Mouse (Mus musculus): ENCODE results near the gene Cntnap5c. TPM values are rescaled to one million over a fixed set of nuclear protein-coding genes. Genes with fewer than 3 reads are reported as not detected.

Gene Cntnap5c
- polyA plus RNA-seq (2014; fragmentation: Nextera tagmentation; extraction: Ambion mirVana): 3.4 and 4.3 TPM in 2 replicates

DNA sequence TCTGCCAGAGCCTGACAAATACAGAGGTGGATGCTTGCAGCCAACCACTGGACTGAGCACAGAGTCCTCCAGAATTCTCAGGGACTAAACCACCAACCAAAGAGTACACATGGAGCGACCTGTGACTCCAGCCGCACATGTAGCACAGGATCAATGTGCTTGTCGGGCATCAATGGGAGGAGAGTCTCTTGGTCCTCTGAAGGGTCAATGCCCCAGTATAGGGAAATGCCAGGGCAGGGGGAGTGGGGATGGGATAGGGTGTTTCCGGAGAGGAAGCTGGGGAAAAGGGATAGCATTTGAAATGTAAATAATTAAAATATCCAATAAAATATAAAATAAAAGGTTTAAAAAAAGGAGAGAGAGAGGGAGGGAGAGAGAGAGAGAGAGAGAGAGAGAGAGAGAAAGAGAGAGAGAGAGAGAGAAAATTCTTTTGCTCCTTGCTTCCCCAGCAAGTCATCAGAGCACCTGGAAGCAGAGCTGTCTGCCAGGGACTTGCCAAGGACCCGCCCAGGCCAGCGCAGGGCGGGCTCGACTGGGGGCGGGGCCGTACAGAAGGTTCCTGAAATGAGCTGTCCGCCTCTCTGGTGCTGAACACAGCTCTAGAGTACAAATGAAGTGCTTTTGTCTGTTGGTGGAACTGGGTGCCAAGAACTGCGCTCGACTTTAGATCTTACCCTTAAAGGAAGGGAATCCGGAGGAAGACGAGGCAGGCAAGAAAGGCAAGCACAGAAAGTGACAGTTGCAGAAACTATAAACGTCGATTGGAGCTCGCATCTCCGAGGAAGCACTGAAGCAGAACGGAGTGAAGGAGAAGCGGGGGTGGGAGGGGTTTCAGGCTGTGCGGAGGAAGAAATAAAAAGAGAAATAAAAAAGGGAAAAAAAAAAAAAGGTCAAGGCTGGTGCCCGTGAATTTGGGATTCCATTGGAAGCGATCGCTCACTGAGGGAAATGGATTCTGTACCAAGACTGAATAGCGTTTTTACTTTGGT lies at the start of gene Cntnap5c:
Gene Cntnap5c, plus strand, starts transcription at position 949 of the 989 bp plus-strand sequence.
- H3K9me3 ChIP-seq (ENCODE audit: control insufficient read depth, low read length): no peaks in the 10 kb centered on the region
- H3K27me3 ChIP-seq (ENCODE audit: control insufficient read depth, insufficient read depth, low read length): no peaks in the 10 kb centered on the region
- H3K36me3 ChIP-seq (ENCODE audit: control insufficient read depth, insufficient read depth, low read length): no peaks in the 10 kb centered on the region
- WGBS: 16% methylated on average over 26 of the region's 26 CpGs
- H3K4me2 ChIP-seq (ENCODE audit: low read depth, low read length): peak within 1 kb of the TSS; percentile 59
- peak; percentile 94 for ATAC-seq (ENCODE audit: low read depth)
- no peak within 1 kb of the TSS for H3K27ac ChIP-seq (ENCODE audit: low read depth, low read length)
- peak within 1 kb of the TSS; percentile 32; the same call in 1 of the 2 replicates for H3K9ac ChIP-seq (replicated peaks; ENCODE audit: low read depth, low read length)
- H3K4me1 ChIP-seq (ENCODE audit: control insufficient read depth, insufficient read depth, low read length): no peaks in the 10 kb centered on the region
- H3K4me3 ChIP-seq (ENCODE audit: low read depth, low read length): peak within 1 kb of the TSS; percentile 37

DNA sequence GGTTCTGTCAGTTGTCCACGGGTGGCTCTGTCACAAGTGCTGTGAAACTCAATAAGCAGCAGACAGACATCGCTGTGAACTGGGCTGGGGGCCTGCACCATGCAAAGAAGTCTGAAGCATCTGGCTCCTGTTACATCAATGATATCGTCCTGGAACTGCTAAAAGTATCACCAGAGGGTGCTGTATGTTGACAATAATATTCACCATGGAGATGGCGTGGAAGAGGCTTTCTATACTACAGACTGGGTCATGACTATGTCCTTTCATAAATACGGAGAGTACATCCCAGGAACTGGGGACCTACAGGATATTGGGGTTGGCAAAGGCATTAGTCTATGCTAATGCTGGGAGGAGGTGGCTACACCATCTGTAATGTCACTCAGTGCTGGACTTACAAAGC lies 27.3 kb upstream of the Cntnap5c start, which contains the start of gene Gm21834:
Gene Gm21834, minus strand, starts transcription at position 101 of the 400 bp plus-strand sequence.
- Histone ChIP-seq H3K4me2 (ENCODE audit: low read depth, low read length) (no peak within 1 kb of the TSS), H3K4me3 (ENCODE audit: low read depth, low read length) (no peak within 1 kb of the TSS), H3K27me3 (ENCODE audit: control insufficient read depth, insufficient read depth, low read length) (no peaks in the 10 kb centered on the region), H3K9me3 (ENCODE audit: control insufficient read depth, low read length) (no peaks in the 10 kb centered on the region), H3K9ac (replicated peaks; ENCODE audit: low read depth, low read length) (no peak within 1 kb of the TSS), H3K4me1 (ENCODE audit: control insufficient read depth, insufficient read depth, low read length) (no peaks in the 10 kb centered on the region), H3K36me3 (ENCODE audit: control insufficient read depth, insufficient read depth, low read length) (no peaks in the 10 kb centered on the region), H3K27ac (ENCODE audit: low read depth, low read length) (no peak within 1 kb of the TSS)
- WGBS: 90% methylated on average over 5 of the region's 5 CpGs
- no peak for ATAC-seq (ENCODE audit: low read depth)

DNA sequence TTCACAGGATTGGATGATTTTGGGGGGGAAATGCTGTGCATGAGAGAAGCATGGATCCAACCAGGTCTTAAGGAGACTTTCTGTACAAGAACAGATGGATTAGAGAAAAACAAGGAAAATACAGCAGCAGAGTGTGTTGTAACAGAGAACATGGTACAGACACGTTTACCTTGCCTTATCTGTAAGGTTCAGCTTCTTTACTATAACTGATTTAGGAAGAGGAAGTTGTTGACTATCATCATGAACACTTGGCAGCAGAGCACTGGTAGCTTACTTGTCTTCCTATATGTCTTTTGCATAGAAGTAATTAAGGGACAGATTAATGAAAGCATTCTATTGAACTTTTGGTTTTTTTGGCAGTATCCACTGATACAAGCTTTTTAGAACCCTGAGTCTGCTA lies 11.3 kb upstream of the Cntnap5c start:
- Histone ChIP-seq H3K9me3 (ENCODE audit: control insufficient read depth, low read length) (no peaks in the 10 kb centered on the region), H3K36me3 (ENCODE audit: control insufficient read depth, insufficient read depth, low read length) (no peaks in the 10 kb centered on the region), H3K27ac (ENCODE audit: low read depth, low read length) (no peak overlapping the region), H3K4me1 (ENCODE audit: control insufficient read depth, insufficient read depth, low read length) (no peaks in the 10 kb centered on the region), H3K4me2 (ENCODE audit: low read depth, low read length) (no peak overlapping the region), H3K27me3 (ENCODE audit: control insufficient read depth, insufficient read depth, low read length) (no peaks in the 10 kb centered on the region), H3K4me3 (ENCODE audit: low read depth, low read length) (no peak overlapping the region), H3K9ac (replicated peaks; ENCODE audit: low read depth, low read length) (no peak overlapping the region)
- no peak for ATAC-seq (ENCODE audit: low read depth)
- 73% methylated on average over 1 of the region's 1 CpGs for WGBS

DNA sequence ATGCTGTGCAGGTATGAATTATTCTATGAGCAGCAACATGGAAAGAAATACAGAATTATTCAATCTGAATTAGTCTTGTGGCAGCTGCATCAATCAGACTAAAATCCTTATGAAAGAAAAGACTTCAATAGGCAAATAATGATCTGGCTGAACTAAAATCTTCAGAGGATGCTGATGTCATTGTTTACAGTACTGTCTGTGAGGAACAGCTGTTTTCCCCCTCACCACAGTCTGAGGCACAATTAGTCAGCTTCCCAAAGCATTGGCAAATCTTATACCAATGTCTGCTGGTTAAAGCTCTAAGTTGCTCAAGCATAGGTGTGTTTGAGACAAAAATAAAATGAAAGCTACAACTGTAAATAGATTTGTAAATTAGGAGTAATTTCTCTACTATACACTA lies 2.1 kb upstream of the Cntnap5c start:
- ATAC-seq (ENCODE audit: low read depth): no peak
- H3K4me3 ChIP-seq (ENCODE audit: low read depth, low read length): no peak overlapping the region

DNA sequence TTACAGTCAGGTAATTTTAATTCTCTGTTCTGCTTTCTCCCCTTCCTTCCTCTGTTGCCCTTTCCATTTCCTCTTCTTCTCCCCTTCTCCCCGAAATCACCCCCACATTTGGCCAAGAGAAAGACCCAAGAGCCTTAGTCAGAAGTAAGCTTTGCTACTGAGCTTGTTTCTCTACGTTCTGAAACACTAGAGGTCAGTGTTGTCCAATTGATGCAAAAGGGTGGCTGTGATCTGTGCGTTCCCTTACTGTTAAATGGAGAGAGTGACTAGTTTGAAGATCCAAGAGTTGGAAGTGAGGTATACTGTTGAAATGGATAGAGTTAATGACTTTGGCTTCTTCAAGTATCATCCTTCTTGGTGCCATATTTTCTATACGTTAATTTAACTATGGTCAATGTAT lies 1.5 kb downstream of the Cntnap5c start:
- 16% methylated on average over 4 of the region's 4 CpGs for WGBS
- H3K27ac ChIP-seq (ENCODE audit: low read depth, low read length): no peak overlapping the region
- H3K9ac ChIP-seq (replicated peaks; ENCODE audit: low read depth, low read length): no peak overlapping the region
- ATAC-seq (ENCODE audit: low read depth): peak; percentile 73; the same call in 1 of the 2 replicates
- H3K36me3 ChIP-seq (ENCODE audit: control insufficient read depth, insufficient read depth, low read length): no peaks in the 10 kb centered on the region
- H3K4me3 ChIP-seq (ENCODE audit: low read depth, low read length): no peak overlapping the region
- no peaks in the 10 kb centered on the region for H3K4me1 ChIP-seq (ENCODE audit: control insufficient read depth, insufficient read depth, low read length)
- no peaks in the 10 kb centered on the region for H3K9me3 ChIP-seq (ENCODE audit: control insufficient read depth, low read length)
- no peaks in the 10 kb centered on the region for H3K27me3 ChIP-seq (ENCODE audit: control insufficient read depth, insufficient read depth, low read length)
- H3K4me2 ChIP-seq (ENCODE audit: low read depth, low read length): no peak overlapping the region

More for the DNA sequence above, 2.1 kb upstream of the Cntnap5c start:
- Histone ChIP-seq H3K27me3 (ENCODE audit: control insufficient read depth, insufficient read depth, low read length) (no peaks in the 10 kb centered on the region), H3K9ac (replicated peaks; ENCODE audit: low read depth, low read length) (no peak overlapping the region), H3K4me1 (ENCODE audit: control insufficient read depth, insufficient read depth, low read length) (no peaks in the 10 kb centered on the region), H3K9me3 (ENCODE audit: control insufficient read depth, low read length) (no peaks in the 10 kb centered on the region), H3K27ac (ENCODE audit: low read depth, low read length) (no peak overlapping the region), H3K4me2 (ENCODE audit: low read depth, low read length) (no peak overlapping the region), H3K36me3 (ENCODE audit: control insufficient read depth, insufficient read depth, low read length) (no peaks in the 10 kb centered on the region)

DNA sequence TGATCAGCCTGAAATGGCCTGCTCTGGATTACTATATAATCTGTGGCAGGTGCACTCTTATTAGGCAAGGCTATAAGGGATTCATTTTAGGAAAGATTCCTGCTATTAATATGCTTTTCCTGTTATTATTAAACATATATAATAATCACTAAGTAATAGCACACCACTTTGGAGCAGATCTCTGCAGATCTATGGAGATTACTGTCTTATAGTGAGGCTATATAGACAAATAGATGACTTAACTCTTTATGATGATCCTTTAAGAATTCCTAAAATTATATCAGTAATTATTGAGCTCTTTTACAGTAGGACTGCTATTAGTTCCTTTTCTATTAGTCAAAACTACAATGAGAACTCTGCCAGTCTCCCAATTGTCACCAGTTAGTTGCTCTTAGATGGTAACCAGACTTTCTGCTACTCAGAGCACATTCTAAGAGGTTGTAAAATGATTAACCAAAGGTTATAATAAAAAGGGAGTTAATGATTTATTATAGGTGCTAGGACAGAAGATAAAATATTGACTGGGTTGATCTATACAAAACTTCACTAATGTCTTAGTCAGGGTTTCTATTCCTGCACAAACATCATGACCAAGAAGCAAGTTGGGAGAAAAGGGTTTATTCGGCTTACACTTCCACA lies 18.9 kb downstream of the Cntnap5c start:
- peaks cover 4% of the 10 kb centered on the region; the same call in 1 of the 2 replicates for H3K9me3 ChIP-seq (ENCODE audit: control insufficient read depth, low read length)
- H3K9ac ChIP-seq (replicated peaks; ENCODE audit: low read depth, low read length): no peak overlapping the region
- H3K4me2 ChIP-seq (ENCODE audit: low read depth, low read length): no peak overlapping the region
- H3K27me3 ChIP-seq (ENCODE audit: control insufficient read depth, insufficient read depth, low read length): no peaks in the 10 kb centered on the region
- WGBS: 84% methylated on average over 1 of the region's 1 CpGs
- no peak for ATAC-seq (ENCODE audit: low read depth)
- H3K4me1 ChIP-seq (ENCODE audit: control insufficient read depth, insufficient read depth, low read length): no peaks in the 10 kb centered on the region
- H3K36me3 ChIP-seq (ENCODE audit: control insufficient read depth, insufficient read depth, low read length): no peaks in the 10 kb centered on the region
- no peak overlapping the region for H3K27ac ChIP-seq (ENCODE audit: low read depth, low read length)
- no peak overlapping the region for H3K4me3 ChIP-seq (ENCODE audit: low read depth, low read length)

DNA sequence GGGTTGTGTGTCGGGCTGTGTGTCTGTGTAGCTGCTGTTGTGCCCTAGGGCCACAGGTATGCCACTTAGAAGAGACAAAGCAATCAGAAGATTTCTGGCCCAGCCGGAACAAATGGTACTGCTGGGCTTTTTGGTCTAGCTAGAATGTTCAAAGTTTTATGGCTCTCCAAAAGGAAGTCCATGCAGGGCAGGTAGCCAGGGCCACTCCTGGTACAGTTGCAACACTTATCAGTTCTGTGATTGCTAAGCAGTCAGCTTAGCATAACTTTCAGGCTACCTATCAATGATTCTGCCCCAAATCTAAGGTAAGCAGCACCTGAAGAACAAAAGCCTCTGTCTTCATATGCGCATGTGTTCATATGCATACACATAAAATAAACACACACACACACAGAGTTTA lies 26.0 kb downstream of the Cntnap5c start:
- no peak overlapping the region for H3K27ac ChIP-seq (ENCODE audit: low read depth, low read length)
- no peaks in the 10 kb centered on the region for H3K4me1 ChIP-seq (ENCODE audit: control insufficient read depth, insufficient read depth, low read length)
- ATAC-seq (ENCODE audit: low read depth): no peak
- H3K36me3 ChIP-seq (ENCODE audit: control insufficient read depth, insufficient read depth, low read length): no peaks in the 10 kb centered on the region
- no peak overlapping the region for H3K4me2 ChIP-seq (ENCODE audit: low read depth, low read length)
- H3K27me3 ChIP-seq (ENCODE audit: control insufficient read depth, insufficient read depth, low read length): no peaks in the 10 kb centered on the region
- H3K9ac ChIP-seq (replicated peaks; ENCODE audit: low read depth, low read length): no peak overlapping the region
- H3K4me3 ChIP-seq (ENCODE audit: low read depth, low read length): no peak overlapping the region
- 86% methylated on average over 3 of the region's 3 CpGs for WGBS
- no peaks in the 10 kb centered on the region for H3K9me3 ChIP-seq (ENCODE audit: control insufficient read depth, low read length)

DNA sequence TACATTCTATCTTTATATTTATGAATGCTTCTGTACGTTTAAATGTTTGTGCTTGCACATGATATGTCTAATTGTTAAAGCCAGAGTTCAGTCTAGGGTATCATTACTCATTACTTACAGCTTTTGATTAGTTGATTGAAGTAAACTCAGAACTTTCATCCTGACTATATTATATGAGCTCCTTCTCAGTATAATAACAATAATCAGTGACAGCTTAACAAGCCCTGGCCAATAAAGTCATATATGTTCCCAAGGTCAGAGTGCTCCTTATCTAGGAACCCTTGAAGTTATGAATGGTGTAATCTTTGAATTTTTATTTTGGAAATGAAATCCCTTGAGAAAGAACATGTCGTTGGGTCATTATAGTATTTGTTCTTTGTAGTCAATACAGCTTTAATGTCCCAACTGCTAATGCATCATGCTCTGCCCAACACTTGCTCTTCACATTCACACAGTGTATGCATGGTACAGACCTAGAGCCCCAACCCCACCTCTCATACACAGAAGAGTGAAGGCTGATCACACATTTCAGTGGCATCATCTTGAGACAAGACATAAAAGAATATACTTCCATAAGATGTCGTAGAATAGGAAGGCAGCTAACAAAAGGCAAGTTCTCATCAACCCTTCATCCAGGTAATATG lies 27.4 kb downstream of the Cntnap5c start:
- Histone ChIP-seq H3K9ac (replicated peaks; ENCODE audit: low read depth, low read length) (no peak overlapping the region), H3K4me1 (ENCODE audit: control insufficient read depth, insufficient read depth, low read length) (no peaks in the 10 kb centered on the region), H3K9me3 (ENCODE audit: control insufficient read depth, low read length) (no peaks in the 10 kb centered on the region), H3K36me3 (ENCODE audit: control insufficient read depth, insufficient read depth, low read length) (no peaks in the 10 kb centered on the region), H3K4me2 (ENCODE audit: low read depth, low read length) (no peak overlapping the region), H3K27me3 (ENCODE audit: control insufficient read depth, insufficient read depth, low read length) (no peaks in the 10 kb centered on the region), H3K27ac (ENCODE audit: low read depth, low read length) (no peak overlapping the region), H3K4me3 (ENCODE audit: low read depth, low read length) (no peak overlapping the region)
- ATAC-seq (ENCODE audit: low read depth): no peak
- WGBS: 87% methylated on average over 3 of the region's 3 CpGs

Data from neural tube, embryonic 14.5 days (tissue).